Mouse (Mus musculus): ENCODE measurements around the gene G430095P16Rik.
A peak's percentile ranks its signal among the peaks of the same experiment; 100 is the strongest.

Gene G430095P16Rik

GRCm38 (mm10) chr8:84722850-84723570, at the start of gene G430095P16Rik:
Gene G430095P16Rik (plus strand): TSS chr8:84723007.
- peak; percentile 82 to 83 for DNase-seq (ENCODE audit: low spot score in 2 of 2)

- no peak for DNase-seq (ENCODE audit: low spot score in 2 of 2)
Observed at GRCm38 (mm10) chr8:84677305-84677704, 45.5 kb upstream of the G430095P16Rik start.

- DNase-seq (ENCODE audit: low spot score in 2 of 2), result no peak
Observed at GRCm38 (mm10) chr8:84681476-84681875, 41.3 kb upstream of the G430095P16Rik start.

GRCm38 (mm10) chr8:84682257-84682656, 40.5 kb upstream of the G430095P16Rik start:
- DNase-seq (ENCODE audit: low spot score in 2 of 2), result no peak

- DNase-seq (ENCODE audit: low spot score in 2 of 2), result no peak
Observed at GRCm38 (mm10) chr8:84684537-84684936, 38.3 kb upstream of the G430095P16Rik start.

- DNase-seq (ENCODE audit: low spot score in 2 of 2), result no peak
Observed at GRCm38 (mm10) chr8:84686191-84687002, 36.4 kb upstream of the G430095P16Rik start, which contains the start of gene Trmt1. Gene Trmt1 (plus strand): TSS chr8:84686307.

- no peak for DNase-seq (ENCODE audit: low spot score in 2 of 2)
Observed at GRCm38 (mm10) chr8:84687003-84687704, 35.7 kb upstream of the G430095P16Rik start.

GRCm38 (mm10) chr8:84687705-84688100, 35.1 kb upstream of the G430095P16Rik start, which contains the start of gene Nacc1:
Gene Nacc1 (minus strand): TSS chr8:84687862.
- DNase-seq (ENCODE audit: low spot score in 2 of 2), result peak; percentile 82 to 90

GRCm38 (mm10) chr8:84689091-84689915, 33.5 kb upstream of the G430095P16Rik start:
- peak; percentile 82 to 88 for DNase-seq (ENCODE audit: low spot score in 2 of 2)

GRCm38 (mm10) chr8:84693332-84693731, 29.5 kb upstream of the G430095P16Rik start:
- no peak for DNase-seq (ENCODE audit: low spot score in 2 of 2)

- no peak for DNase-seq (ENCODE audit: low spot score in 2 of 2)
Observed at GRCm38 (mm10) chr8:84695140-84695539, 27.7 kb upstream of the G430095P16Rik start.

- no peak for DNase-seq (ENCODE audit: low spot score in 2 of 2)
Observed at GRCm38 (mm10) chr8:84697166-84698130, 25.4 kb upstream of the G430095P16Rik start.

GRCm38 (mm10) chr8:84698288-84698687, 24.5 kb upstream of the G430095P16Rik start:
- DNase-seq (ENCODE audit: low spot score in 2 of 2), result no peak

- DNase-seq (ENCODE audit: low spot score in 2 of 2), result no peak
Observed at GRCm38 (mm10) chr8:84698929-84699401, 23.8 kb upstream of the G430095P16Rik start.

- peak in 1 of 2 experiments; percentile 67 for DNase-seq (ENCODE audit: low spot score in 2 of 2)
Observed at GRCm38 (mm10) chr8:84699861-84700322, 22.9 kb upstream of the G430095P16Rik start.

- DNase-seq (ENCODE audit: low spot score in 2 of 2), result no peak
Observed at GRCm38 (mm10) chr8:84700526-84700925, 22.3 kb upstream of the G430095P16Rik start.

- no peak for DNase-seq (ENCODE audit: low spot score in 2 of 2)
Observed at GRCm38 (mm10) chr8:84700941-84701911, 21.6 kb upstream of the G430095P16Rik start, which contains the start of gene Lyl1. Gene Lyl1 (plus strand): TSS chr8:84701457.

- no peak for DNase-seq (ENCODE audit: low spot score in 2 of 2)
Observed at GRCm38 (mm10) chr8:84702561-84702960, 20.2 kb upstream of the G430095P16Rik start.
